Mouse (Mus musculus): ENCODE results near the gene Rps6ka1.

DNA sequence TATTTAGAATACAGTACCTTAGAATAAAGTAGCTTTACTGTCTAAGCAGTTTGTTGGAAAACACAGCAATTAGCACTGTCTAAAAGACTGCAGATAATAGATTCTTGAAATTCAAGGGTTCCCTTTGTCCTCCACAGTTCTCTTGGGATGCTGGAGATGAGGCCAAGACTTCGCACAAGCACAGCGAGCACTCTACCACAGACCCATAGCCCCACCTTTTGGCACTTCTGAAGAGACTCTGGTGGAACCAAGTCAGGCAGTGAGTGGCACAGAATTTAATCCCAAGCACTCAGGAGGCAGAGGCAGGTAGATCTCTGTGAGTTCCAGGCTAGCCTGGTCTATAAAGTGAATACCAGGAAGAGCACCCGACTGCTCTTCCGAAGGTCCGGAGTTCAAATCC, 70.2 kb downstream of the Rps6ka1 start:
- TF ChIP-seq CTCF (IDR thresholded peaks at IDR 0.05; ENCODE audit: borderline replicate concordance, insufficient read depth, low read length), result no peak
- no peak for TF ChIP-seq POLR2A (IDR thresholded peaks at IDR 0.05; ENCODE audit: low read depth, low read length)
